Mouse (Mus musculus): Measurements from ENCODE around the gene Tmem37. TPM values are rescaled to one million over a fixed set of nuclear protein-coding genes. Genes with fewer than 3 reads are reported as not detected.

The Tmem37 gene
- total RNA-seq, 4 experiments from 2014 or later = 1.3 to 2.6 (median 2.2) TPM

- no peak for DNase-seq (ENCODE audit: low spot score in 2 of 2)
Measured at GRCm38 (mm10) chr1:120019428-120019827, 54.4 kb downstream of the Tmem37 start.

GRCm38 (mm10) chr1:120018900-120019299 is 55.0 kb downstream of the Tmem37 start:
- no peak for DNase-seq (ENCODE audit: low spot score in 2 of 2)

Other genes with a start within 250 kb of the Tmem37 start
- gene Ptpn4, start 236.5 kb downstream of the Tmem37 start, total RNA-seq (2022) = 100 to 1,000 TPM in 1 of 4 experiments, 10 to 100 TPM in 3; 71.1 to 106 (median 82.6) TPM
- 1 to 10 TPM; 7.0 to 9.3 (median 7.8) TPM for gene Tmem177, start 160.9 kb downstream of the Tmem37 start, total RNA-seq (2022)
- gene Cfap221, start 76.8 kb downstream of the Tmem37 start, total RNA-seq (2022) = under 1 TPM; 0.33 to 0.63 (median 0.53) TPM
- under 1 TPM in 2 of 4 experiments, not detected in 2; 0.52 to 0.63 TPM for gene Sctr, start 67.2 kb downstream of the Tmem37 start, total RNA-seq (2022)
- 100 to 1,000 TPM; 223 to 389 (median 294) TPM for gene Dbi, start 47.0 kb upstream of the Tmem37 start, total RNA-seq (2022)
- gene 3110009E18Rik, start 47.1 kb upstream of the Tmem37 start, total RNA-seq (2022) = 1 to 10 TPM; 4.8 to 7.3 (median 6.0) TPM
- gene Steap3, start 198.6 kb upstream of the Tmem37 start, total RNA-seq (2022) = 1 to 10 TPM; 5.6 to 7.5 (median 6.1) TPM